12 mouse cellular contexts compared by ENCODE assay signal in genomic region chr2:93152883-93153491, GRCm38 (mm10). TPM values are rescaled to one million over a fixed set of nuclear protein-coding genes. Genes with fewer than 3 reads are reported as not detected.
DNase-seq lines count a peak whose midpoint lies in the region; ATAC-seq and TF ChIP-seq lines count a peak whose summit lies in the region.
"Had no signal": no experiment of that assay in that cellular context is flagged by ENCODE, and none has a peak within 500 bp of the region (broad histone marks: within the 10 kb centered on the region; RNA-seq: fewer than 3 reads in every experiment).

No protein-coding gene starts in this region.

- no peaks in the 10 kb centered on the region for H3K27me3 ChIP-seq in midbrain, postnatal 0 days (ENCODE audit: insufficient read depth, low read length)
- H3K27me3 ChIP-seq in midbrain, embryonic 16.5 days (ENCODE audit: control insufficient read depth, insufficient read depth, low read depth, low read length) = no peaks in the 10 kb centered on the region
- H3K27me3 ChIP-seq in cerebellum, adult 2 months (ENCODE audit: control insufficient read depth, insufficient read depth, low read length) = no peaks in the 10 kb centered on the region
- H3K27me3 ChIP-seq: embryonic facial prominence, embryonic 15.5 days had no signal

- H3K9me3 ChIP-seq in midbrain, postnatal 0 days (ENCODE audit: low read length) = no peaks in the 10 kb centered on the region
- no peaks in the 10 kb centered on the region for H3K9me3 ChIP-seq in midbrain, embryonic 16.5 days (replicated peaks; ENCODE audit: control insufficient read depth, low read length, poor library complexity, severe bottlenecking)
- H3K9me3 ChIP-seq: embryonic facial prominence, embryonic 15.5 days had no signal

- H3K4me3 ChIP-seq in midbrain, postnatal 0 days (ENCODE audit: low read depth, low read length) = no peak overlapping the region
- no peak overlapping the region for H3K4me3 ChIP-seq in midbrain, embryonic 16.5 days (ENCODE audit: low read depth, low read length)
- no peak overlapping the region for H3K4me3 ChIP-seq in cerebellum, adult 2 months (replicated peaks; ENCODE audit: insufficient read depth, low read depth, low read length)
- H3K4me3 ChIP-seq: embryonic facial prominence, embryonic 15.5 days had no signal

- no peak for TF ChIP-seq CTCF in midbrain, postnatal 0 days (IDR thresholded peaks at IDR 0.05)
- TF ChIP-seq CTCF in cerebellum, adult 2 months (IDR thresholded peaks at IDR 0.05; ENCODE audit: borderline replicate concordance, insufficient read depth, low read depth, low read length) = no peak

- H3K27ac ChIP-seq in midbrain, postnatal 0 days (ENCODE audit: low read depth, low read length) = no peak overlapping the region
- no peak overlapping the region for H3K27ac ChIP-seq in midbrain, embryonic 16.5 days (ENCODE audit: low read length)
- peak overlapping the region; percentile 86 for H3K27ac ChIP-seq in cerebellum, adult 2 months (ENCODE audit: insufficient read depth, low read length)
- H3K27ac ChIP-seq: embryonic facial prominence, embryonic 15.5 days had no signal

- intact Hi-C loops in gastrocnemius, postnatal 36 days (cut with DNase I) = no loop called here

- H3K9ac ChIP-seq in midbrain, postnatal 0 days (replicated peaks; ENCODE audit: low read length, poor library complexity, severe bottlenecking) = 0 out of 2 replicates have a peak overlapping the region, but pooled peaks have one; percentile 4
- H3K9ac ChIP-seq in midbrain, embryonic 16.5 days (ENCODE audit: low read depth, low read length) = no peak overlapping the region
- H3K9ac ChIP-seq: embryonic facial prominence, embryonic 15.5 days had no signal

- ATAC-seq in midbrain, postnatal 0 days (ENCODE audit: low FRiP score) = no peak
- no peak for ATAC-seq in midbrain, embryonic 16.5 days
- ATAC-seq: CD4-positive, CD25-positive, alpha-beta regulatory T cell, adult 4 months; intestine, postnatal 0 days had no signal

- H3K36me3 ChIP-seq in midbrain, postnatal 0 days (ENCODE audit: insufficient read depth, low read length) = no peaks in the 10 kb centered on the region
- no peaks in the 10 kb centered on the region for H3K36me3 ChIP-seq in midbrain, embryonic 16.5 days (ENCODE audit: control insufficient read depth, insufficient read depth, low read length)
- H3K36me3 ChIP-seq: embryonic facial prominence, embryonic 15.5 days had no signal

- peak; percentile 35 for DNase-seq in gastrocnemius, adult 18-20 months (ENCODE audit: low spot score)
- no peak for DNase-seq in gastrocnemius, postnatal 36 days
- peak; percentile 91 for DNase-seq in midbrain, postnatal 0 days (ENCODE audit: low spot score)
- DNase-seq in cerebellum, adult 2 months = peak; percentile 92 to 96
- peak; percentile 31 for DNase-seq in right cerebral cortex, postnatal 14 days
- DNase-seq in spleen, postnatal 10 days (ENCODE audit: low spot score in 2 of 2) = no peak
- DNase-seq in spleen, postnatal 4 days (ENCODE audit: low spot score in 2 of 2) = no peak
- DNase-seq: midbrain, embryonic 14.5 days had no signal

- H3K4me1 ChIP-seq in midbrain, postnatal 0 days (ENCODE audit: insufficient read depth, low read length) = 0 out of 2 replicates have a peak, but pooled peaks cover 5% of the 10 kb centered on the region
- no peaks in the 10 kb centered on the region for H3K4me1 ChIP-seq in midbrain, embryonic 16.5 days (ENCODE audit: control insufficient read depth, insufficient read depth, low read length)
- H3K4me1 ChIP-seq in cerebellum, adult 2 months (ENCODE audit: control insufficient read depth, insufficient read depth, low read length) = peaks cover 47% of the 10 kb centered on the region
- H3K4me1 ChIP-seq: embryonic facial prominence, embryonic 15.5 days had no signal

- peak; percentile 23; the same call in 1 of the 2 replicates for TF ChIP-seq POLR2A in cerebellum, adult 2 months (IDR thresholded peaks at IDR 0.05; ENCODE audit: borderline replicate concordance, insufficient read depth, low read length)

- H3K4me2 ChIP-seq in midbrain, postnatal 0 days (ENCODE audit: low read depth, low read length, poor library complexity, severe bottlenecking) = no peak overlapping the region
- H3K4me2 ChIP-seq in midbrain, embryonic 16.5 days (ENCODE audit: low read length) = no peak overlapping the region
- H3K4me2 ChIP-seq: embryonic facial prominence, embryonic 15.5 days had no signal

- WGBS in midbrain, postnatal 0 days = 76% methylated on average over 7 of the region's 7 CpGs
- 85% methylated on average over 7 of the region's 7 CpGs for whole genome bisulfite sequencing in midbrain, embryonic 16.5 days
- WGBS in cerebellum, adult 2 months = 2% methylated on average over 7 of the region's 7 CpGs

RNA-seq across cellular contexts. Expression of gene Trp53i11, which starts 34.4 kb away (rescaled TPM):
- 1 to 10 TPM; 3.9 to 4.5 TPM for total RNA-seq in gastrocnemius, adult 18-20 months (2021)
- total RNA-seq in gastrocnemius, postnatal 36 days (2021) = 1 to 10 TPM; 4.7 to 8.0 TPM
- 111 and 124 TPM in 2 replicates for total RNA-seq in midbrain, postnatal 0 days (2014; rRNA removed)
- polyA plus RNA-seq in midbrain, postnatal 0 days (2015; fragmentation: Nextera tagmentation; extraction: Ambion mirVana) = 74.7 and 76.0 TPM in 2 replicates
- 125 and 139 TPM in 2 replicates for polyA plus RNA-seq in midbrain, embryonic 16.5 days (2015; fragmentation: Nextera tagmentation; extraction: Ambion mirVana)
- 54.5 and 59.6 TPM in 2 replicates for polyA plus RNA-seq in cerebellum, adult 2 months (2012; rRNA removed)

Comparison
In these comparisons a context has a peak if more than half of its experiments do, and no peak if none do; other contexts are left out.
1. DNase-seq: peak in gastrocnemius, adult 18-20 months (single experiment), midbrain, postnatal 0 days (single experiment), cerebellum, adult 2 months (2 of 2) and right cerebral cortex, postnatal 14 days (single experiment); none in gastrocnemius, postnatal 36 days (0 of 2), spleen, postnatal 10 days (0 of 2) and spleen, postnatal 4 days (0 of 2).
2. RNA of gene Trp53i11, which starts 34.4 kb away (total RNA-seq): 111 to 124 TPM in midbrain, postnatal 0 days; 4.7 to 8.0 TPM in gastrocnemius, postnatal 36 days and 3.9 to 4.5 TPM in gastrocnemius, adult 18-20 months; every median in the first group is over 10 times any median in the second.